Mouse (Mus musculus): ENCODE results near the gene Runx1.
A peak's percentile ranks its signal among the peaks of the same experiment; 100 is the strongest.

Gene Runx1

GRCm38 (mm10) chr16:92699531-92700397 lies 126.2 kb downstream of the Runx1 start:
- DNase-seq (ENCODE audit: low read depth, low spot score): peak; percentile 34

- peak; percentile 83 for DNase-seq (ENCODE audit: low read depth, low spot score)
Observed at GRCm38 (mm10) chr16:92698612-92698998, 127.3 kb downstream of the Runx1 start.

GRCm38 (mm10) chr16:92697737-92698611 lies 128.0 kb downstream of the Runx1 start:
- DNase-seq (ENCODE audit: low read depth, low spot score): peak; percentile 50

- peak; percentile 92 for DNase-seq (ENCODE audit: low read depth, low spot score)
Observed at GRCm38 (mm10) chr16:92697227-92697736, 128.7 kb downstream of the Runx1 start.

GRCm38 (mm10) chr16:92696411-92697015 lies 129.4 kb downstream of the Runx1 start:
- peak; percentile 61 for DNase-seq (ENCODE audit: low read depth, low spot score)

GRCm38 (mm10) chr16:92695981-92696380 lies 130.0 kb downstream of the Runx1 start:
- DNase-seq (ENCODE audit: low read depth, low spot score): no peak

- peak; percentile 24 for DNase-seq (ENCODE audit: low read depth, low spot score)
Observed at GRCm38 (mm10) chr16:92695200-92695921, 130.6 kb downstream of the Runx1 start.

GRCm38 (mm10) chr16:92694496-92695106 lies 131.3 kb downstream of the Runx1 start:
- DNase-seq (ENCODE audit: low read depth, low spot score): no peak

- no peak for DNase-seq (ENCODE audit: low read depth, low spot score)
Observed at GRCm38 (mm10) chr16:92690759-92691158, 135.2 kb downstream of the Runx1 start.

- no peak for DNase-seq (ENCODE audit: low read depth, low spot score)
Observed at GRCm38 (mm10) chr16:92688941-92689340, 137.0 kb downstream of the Runx1 start.

GRCm38 (mm10) chr16:92686978-92687377 lies 139.0 kb downstream of the Runx1 start:
- DNase-seq (ENCODE audit: low read depth, low spot score): no peak

GRCm38 (mm10) chr16:92685766-92686315 lies 140.1 kb downstream of the Runx1 start:
- DNase-seq (ENCODE audit: low read depth, low spot score): peak; percentile 44

- DNase-seq (ENCODE audit: low read depth, low spot score): no peak
Observed at GRCm38 (mm10) chr16:92684423-92685211, 141.3 kb downstream of the Runx1 start.

GRCm38 (mm10) chr16:92676630-92677029 lies 149.3 kb downstream of the Runx1 start:
- DNase-seq (ENCODE audit: low read depth, low spot score): no peak

GRCm38 (mm10) chr16:92675677-92676076 lies 150.3 kb downstream of the Runx1 start:
- DNase-seq (ENCODE audit: low read depth, low spot score): no peak

GRCm38 (mm10) chr16:92674916-92675450 lies 151.0 kb downstream of the Runx1 start:
- no peak for DNase-seq (ENCODE audit: low read depth, low spot score)

- no peak for DNase-seq (ENCODE audit: low read depth, low spot score)
Observed at GRCm38 (mm10) chr16:92674121-92674816, 151.7 kb downstream of the Runx1 start.

GRCm38 (mm10) chr16:92668807-92669206 lies 157.1 kb downstream of the Runx1 start:
- DNase-seq (ENCODE audit: low read depth, low spot score): no peak

GRCm38 (mm10) chr16:92661757-92662156 lies 164.2 kb downstream of the Runx1 start:
- no peak for DNase-seq (ENCODE audit: low read depth, low spot score)

All from R1 (cell line).